Mouse (Mus musculus): ENCODE data around the gene Zfp827.

GRCm38 (mm10) chr8:79159397-79159796, 131.2 kb downstream of the Zfp827 start:
- TF ChIP-seq CTCF (IDR thresholded peaks at IDR 0.05; ENCODE audit: low read depth, low read length) (no peak), TAL1 (conservative IDR thresholded peaks at IDR 0.05; ENCODE audit: low read depth, low read length) (no peak), GATA1 (IDR thresholded peaks at IDR 0.05; ENCODE audit: borderline replicate concordance, low read length) (no peak), POLR2AphosphoS5 (IDR thresholded peaks at IDR 0.05; ENCODE audit: insufficient replicate concordance, low read depth, low read length) (no peak)

Measured in G1E (cell line).